Mouse (Mus musculus) fibroblast of lung, adult 2 months (primary cell): ENCODE measurements around the gene Olfr815.
"Not testable (repeated sequence)": the region's sequence is repeated elsewhere in the genome, so short reads cannot be mapped to it uniquely, and the experiment has no call there.

Experiments
- DNase-seq: peaks from one replicate; pipeline ENCODE4 v3.0.0-alpha.2; 2011; ENCODE audit warnings: low read depth

The Olfr815 gene

GRCm38 (mm10) chr10:129905767-129906166, at the start of gene Olfr815:
TSS of gene Olfr815 (minus strand) at chr10:129905867.
- DNase-seq, result not testable (repeated sequence)

DNA sequence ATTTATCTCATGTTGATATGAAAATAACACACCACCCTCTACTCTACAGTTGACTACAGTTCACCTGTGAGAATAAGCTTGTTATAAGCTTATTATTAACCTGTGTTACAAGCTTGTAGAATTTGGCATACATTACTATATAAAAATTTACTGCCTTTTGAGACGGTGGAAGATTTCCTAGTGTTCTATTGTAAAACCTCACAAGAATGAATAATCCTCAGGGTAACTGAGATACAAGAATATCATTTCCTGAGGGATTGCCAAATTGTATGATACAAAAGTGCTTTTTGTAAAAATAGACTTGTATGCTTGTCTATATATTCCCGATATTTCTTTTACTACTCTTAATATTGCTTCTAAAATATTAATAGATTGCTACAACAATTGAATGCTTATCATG, 43.3 kb upstream of the Olfr815 start, which contains the start of gene Olfr818:
Gene Olfr818 (minus strand): TSS at position 101 of the 400 bp plus-strand sequence.
- DNase-seq, result no peak

DNA sequence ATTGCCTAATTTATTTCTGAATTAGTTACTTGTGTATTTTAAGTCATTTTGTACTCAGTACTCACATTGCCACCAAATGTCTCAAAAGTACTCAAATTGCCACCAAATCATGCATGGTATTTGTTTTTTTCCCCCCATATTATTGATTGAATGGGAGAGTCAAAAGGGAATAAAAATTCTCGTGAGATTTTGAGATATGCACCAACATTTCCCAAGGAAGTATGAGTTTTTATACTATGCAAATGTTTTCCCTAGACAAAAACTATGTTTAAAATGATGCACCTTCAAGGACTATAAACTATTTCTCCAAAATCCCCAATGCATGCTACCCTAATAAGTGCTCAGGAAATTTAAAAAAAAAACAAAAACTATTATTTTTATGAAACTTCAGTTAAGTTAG, 9.8 kb upstream of the Olfr815 start, which contains the start of gene Olfr816:
Gene Olfr816 (minus strand): TSS at position 101 of the 400 bp plus-strand sequence.
- no peak for DNase-seq

- no peak for DNase-seq
Measured at GRCm38 (mm10) chr10:129885934-129886333, 19.7 kb downstream of the Olfr815 start.

DNA sequence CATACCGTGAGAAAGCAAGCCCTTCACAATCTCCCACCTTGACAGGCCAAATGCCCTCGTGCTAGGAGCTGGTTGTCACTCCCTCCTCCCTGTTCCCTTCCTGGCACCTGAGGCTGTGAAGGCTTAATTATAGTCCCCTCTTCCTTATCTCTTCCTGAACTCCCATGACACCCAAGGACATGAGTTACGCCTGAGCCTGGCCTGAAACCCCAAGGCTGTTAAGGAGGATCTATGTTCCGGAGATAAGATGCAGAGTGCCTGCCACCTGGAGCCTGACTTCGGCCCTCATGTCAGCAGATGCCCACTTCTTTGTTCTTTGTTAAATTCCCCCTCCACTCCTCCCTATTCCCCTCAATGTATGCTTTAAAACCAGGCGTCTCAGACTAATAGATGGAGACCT, 20.2 kb downstream of the Olfr815 start:
- not testable (repeated sequence) for DNase-seq

DNA sequence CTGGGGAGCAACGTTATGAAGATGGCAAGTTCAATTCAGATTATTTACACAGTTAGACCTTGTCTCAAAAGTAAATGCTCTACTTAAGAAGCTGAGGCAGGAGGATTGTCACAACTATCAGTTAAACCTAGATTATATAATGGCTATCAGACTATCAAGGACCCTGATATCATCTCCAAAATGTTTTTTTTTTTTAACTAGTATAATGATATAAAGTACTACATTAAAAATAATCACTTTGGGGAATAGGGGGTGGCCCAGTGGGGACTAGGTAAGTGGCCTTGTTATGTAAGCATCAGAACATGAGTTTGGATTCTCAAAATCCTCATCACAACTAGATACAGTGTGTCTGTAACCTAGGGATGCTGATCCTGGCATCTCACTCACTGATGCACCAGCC, 25.9 kb downstream of the Olfr815 start, which contains the start of gene Olfr814:
Gene Olfr814 (minus strand): TSS at position 101 of the 400 bp plus-strand sequence.
- DNase-seq, result not testable (repeated sequence)

GRCm38 (mm10) chr10:129855067-129855466, 50.6 kb downstream of the Olfr815 start, which contains the start of gene Olfr813:
TSS of gene Olfr813 (plus strand) at chr10:129855367.
- DNase-seq, result no peak
